Mouse (Mus musculus): ENCODE measurements around the gene Tmem80. TPM values are rescaled to one million over a fixed set of nuclear protein-coding genes. Genes with fewer than 3 reads are reported as not detected.

Gene Tmem80
- polyA plus RNA-seq, 1 experiment: 81.8 TPM

DNA sequence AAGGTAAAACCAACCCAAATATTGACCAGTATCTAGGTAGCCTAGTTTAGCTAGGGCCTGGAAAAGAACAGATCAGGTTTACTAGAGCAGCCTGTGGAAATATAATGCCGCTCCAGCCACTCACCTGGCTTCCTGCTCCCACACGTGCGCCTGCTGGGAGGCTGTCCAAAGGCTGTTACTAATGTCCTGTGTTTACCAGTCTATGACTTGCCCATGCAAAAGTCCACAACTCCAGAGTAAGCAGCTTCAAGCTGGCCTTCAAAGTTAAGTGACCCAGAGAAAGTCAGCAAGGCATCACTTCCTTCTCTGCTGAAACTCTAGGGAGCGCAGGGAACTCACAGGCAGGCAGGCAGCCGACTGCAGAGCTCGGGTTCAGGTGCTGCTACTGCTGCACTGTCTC, 4.5 kb downstream of the Tmem80 start:
- DNase-seq: no peak
- 92% methylated on average over 6 of the region's 6 CpGs for WGBS
- Histone ChIP-seq H3K27me3 (ENCODE audit: control insufficient read depth, insufficient read depth, low read length) (no peaks in the 10 kb centered on the region), H3K4me1 (replicated peaks; ENCODE audit: control insufficient read depth, insufficient read depth, low read length) (peaks cover 1% of the 10 kb centered on the region), H3K36me3 (ENCODE audit: control insufficient read depth, insufficient read depth, low read length) (peaks cover 7% of the 10 kb centered on the region), H3K4me3 (ENCODE audit: control insufficient read depth, insufficient read depth, low read length) (no peak overlapping the region), H3K27ac (ENCODE audit: control insufficient read depth, insufficient read depth, low read length) (no peak overlapping the region)
- TF ChIP-seq CTCF (IDR thresholded peaks at IDR 0.05; ENCODE audit: borderline replicate concordance, control insufficient read depth, extremely low read depth, insufficient read depth, low read length, poor library complexity): no peak
- no peak for TF ChIP-seq POLR2A (IDR thresholded peaks at IDR 0.05; ENCODE audit: control insufficient read depth, extremely low read depth, insufficient read depth, low read length, poor library complexity)

DNA sequence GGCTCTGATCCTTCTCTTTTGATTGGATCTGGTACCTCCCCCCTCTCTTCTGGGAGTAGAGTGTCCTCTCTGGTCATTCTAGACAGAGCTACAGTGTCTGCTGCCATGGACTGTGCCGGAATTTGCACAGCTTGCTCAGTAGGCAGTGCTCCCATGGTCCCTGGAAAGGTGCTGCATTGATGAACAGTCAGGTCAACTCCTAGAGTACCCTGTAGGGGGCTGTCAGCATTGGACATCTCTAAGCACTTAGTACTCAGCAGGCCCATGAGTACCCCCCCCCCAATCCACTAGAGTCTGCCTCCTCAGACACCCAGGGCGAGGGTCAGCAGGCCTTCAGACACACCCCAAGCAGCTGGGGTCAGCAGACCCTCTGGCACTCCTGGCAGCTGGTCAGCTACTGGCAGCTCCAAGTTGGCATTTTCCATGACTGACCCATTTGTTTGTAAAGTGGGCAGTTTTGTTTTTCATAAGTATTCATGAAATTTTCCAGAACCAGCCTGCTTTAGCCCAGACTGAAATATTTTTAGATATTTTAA, 7.6 kb downstream of the Tmem80 start:
- H3K27ac ChIP-seq (ENCODE audit: control insufficient read depth, insufficient read depth, low read length): no peak overlapping the region
- H3K4me1 ChIP-seq (replicated peaks; ENCODE audit: control insufficient read depth, insufficient read depth, low read length): peaks cover 16% of the 10 kb centered on the region
- peaks cover 7% of the 10 kb centered on the region for H3K36me3 ChIP-seq (ENCODE audit: control insufficient read depth, insufficient read depth, low read length)
- H3K4me3 ChIP-seq (ENCODE audit: control insufficient read depth, insufficient read depth, low read length): no peak overlapping the region
- H3K27me3 ChIP-seq (ENCODE audit: control insufficient read depth, insufficient read depth, low read length): no peaks in the 10 kb centered on the region
- DNase-seq: no peak
- TF ChIP-seq POLR2A (IDR thresholded peaks at IDR 0.05; ENCODE audit: control insufficient read depth, extremely low read depth, insufficient read depth, low read length, poor library complexity): no peak
- TF ChIP-seq CTCF (IDR thresholded peaks at IDR 0.05; ENCODE audit: borderline replicate concordance, control insufficient read depth, extremely low read depth, insufficient read depth, low read length, poor library complexity): no peak
- WGBS: 96% methylated on average over 2 of the region's 2 CpGs

DNA sequence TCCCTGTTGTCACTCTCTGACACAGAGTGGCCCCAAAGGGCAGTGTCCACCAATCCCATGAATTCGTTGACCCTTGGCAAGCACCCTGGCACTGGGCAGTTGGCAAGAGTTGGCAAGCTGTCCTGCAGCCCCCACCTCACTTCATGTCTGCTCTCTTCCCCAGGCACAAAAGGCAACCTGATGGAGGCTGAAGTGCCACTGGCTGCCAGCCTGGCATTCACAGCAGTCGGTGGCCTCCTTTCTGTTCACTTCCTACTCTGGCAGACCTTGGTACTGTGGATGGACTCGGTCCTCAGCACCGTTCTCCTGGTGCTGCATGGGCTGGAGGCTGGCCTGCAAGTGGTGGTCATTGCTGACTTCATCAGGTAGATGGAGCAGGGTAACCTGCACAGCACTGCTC, 8.1 kb downstream of the Tmem80 start:
- Histone ChIP-seq H3K27ac (ENCODE audit: control insufficient read depth, insufficient read depth, low read length) (no peak overlapping the region), H3K4me3 (ENCODE audit: control insufficient read depth, insufficient read depth, low read length) (no peak overlapping the region), H3K27me3 (ENCODE audit: control insufficient read depth, insufficient read depth, low read length) (no peaks in the 10 kb centered on the region), H3K4me1 (replicated peaks; ENCODE audit: control insufficient read depth, insufficient read depth, low read length) (peaks cover 16% of the 10 kb centered on the region), H3K36me3 (ENCODE audit: control insufficient read depth, insufficient read depth, low read length) (peaks cover 7% of the 10 kb centered on the region)
- DNase-seq: no peak
- WGBS: 96% methylated on average over 4 of the region's 4 CpGs
- TF ChIP-seq POLR2A (IDR thresholded peaks at IDR 0.05; ENCODE audit: control insufficient read depth, extremely low read depth, insufficient read depth, low read length, poor library complexity): no peak
- TF ChIP-seq CTCF (IDR thresholded peaks at IDR 0.05; ENCODE audit: borderline replicate concordance, control insufficient read depth, extremely low read depth, insufficient read depth, low read length, poor library complexity): no peak

DNA sequence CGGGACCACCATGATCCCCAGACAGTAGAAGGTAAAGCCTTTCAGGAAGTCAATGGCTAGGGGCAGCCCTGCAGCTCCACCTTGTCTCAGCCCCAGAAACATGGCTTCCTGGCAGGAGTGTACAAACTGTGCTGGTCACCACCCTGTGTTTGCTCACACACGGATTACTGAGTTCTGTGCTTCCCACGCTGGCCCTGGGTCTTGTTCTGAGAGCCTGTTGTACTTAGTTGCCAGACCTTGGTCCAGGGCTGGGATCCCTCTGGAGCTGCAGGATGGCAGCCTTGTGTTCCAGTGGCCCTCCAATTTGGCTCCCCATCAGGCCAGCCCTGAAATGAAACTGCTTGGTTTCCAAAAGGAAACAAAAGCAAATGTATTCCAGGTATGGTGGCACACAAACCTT, 8.8 kb downstream of the Tmem80 start:
- Histone ChIP-seq H3K36me3 (ENCODE audit: control insufficient read depth, insufficient read depth, low read length) (peaks cover 7% of the 10 kb centered on the region), H3K27me3 (ENCODE audit: control insufficient read depth, insufficient read depth, low read length) (no peaks in the 10 kb centered on the region), H3K4me1 (replicated peaks; ENCODE audit: control insufficient read depth, insufficient read depth, low read length) (peaks cover 16% of the 10 kb centered on the region), H3K4me3 (ENCODE audit: control insufficient read depth, insufficient read depth, low read length) (no peak overlapping the region), H3K27ac (ENCODE audit: control insufficient read depth, insufficient read depth, low read length) (no peak overlapping the region)
- TF ChIP-seq POLR2A (IDR thresholded peaks at IDR 0.05; ENCODE audit: control insufficient read depth, extremely low read depth, insufficient read depth, low read length, poor library complexity) (no peak), CTCF (IDR thresholded peaks at IDR 0.05; ENCODE audit: borderline replicate concordance, control insufficient read depth, extremely low read depth, insufficient read depth, low read length, poor library complexity) (no peak)
- no peak for DNase-seq
- WGBS: 94% methylated on average over 3 of the region's 3 CpGs

DNA sequence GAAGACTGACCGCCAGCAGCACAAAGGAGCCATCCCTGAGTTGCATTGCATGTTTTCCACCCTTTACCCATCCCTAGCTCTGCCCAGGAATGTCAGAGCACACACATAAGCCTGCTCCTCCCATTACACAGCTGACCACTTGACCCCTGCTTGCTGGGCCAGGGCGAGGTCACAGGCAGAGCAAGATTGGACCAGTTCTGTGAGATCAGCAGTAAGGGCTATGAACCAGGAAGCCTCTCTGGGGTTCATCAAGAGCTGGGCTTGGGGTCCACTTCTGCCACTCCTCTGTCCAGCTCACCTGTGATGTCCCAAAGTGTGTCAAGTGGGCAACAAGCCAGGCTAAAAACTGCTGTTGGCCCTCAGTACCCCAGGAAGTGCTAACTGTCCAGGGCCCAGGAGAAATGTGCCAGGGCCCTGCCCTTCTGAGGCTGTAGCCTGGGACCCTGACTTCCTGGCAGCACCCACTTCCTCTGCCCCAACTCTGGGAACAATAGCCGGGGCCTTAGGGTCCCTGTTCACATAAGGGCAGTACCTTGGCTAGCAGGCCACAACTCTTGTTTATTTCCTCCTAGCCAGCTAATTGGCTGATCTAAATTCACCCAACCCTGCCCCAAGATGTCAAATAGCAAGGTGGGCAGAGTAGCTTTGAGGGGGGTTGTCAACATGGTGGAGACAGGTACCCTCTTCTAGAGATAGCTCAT, 10.3 kb downstream of the Tmem80 start:
- no peak for TF ChIP-seq POLR2A (IDR thresholded peaks at IDR 0.05; ENCODE audit: control insufficient read depth, extremely low read depth, insufficient read depth, low read length, poor library complexity)
- no peak for TF ChIP-seq CTCF (IDR thresholded peaks at IDR 0.05; ENCODE audit: borderline replicate concordance, control insufficient read depth, extremely low read depth, insufficient read depth, low read length, poor library complexity)

DNA sequence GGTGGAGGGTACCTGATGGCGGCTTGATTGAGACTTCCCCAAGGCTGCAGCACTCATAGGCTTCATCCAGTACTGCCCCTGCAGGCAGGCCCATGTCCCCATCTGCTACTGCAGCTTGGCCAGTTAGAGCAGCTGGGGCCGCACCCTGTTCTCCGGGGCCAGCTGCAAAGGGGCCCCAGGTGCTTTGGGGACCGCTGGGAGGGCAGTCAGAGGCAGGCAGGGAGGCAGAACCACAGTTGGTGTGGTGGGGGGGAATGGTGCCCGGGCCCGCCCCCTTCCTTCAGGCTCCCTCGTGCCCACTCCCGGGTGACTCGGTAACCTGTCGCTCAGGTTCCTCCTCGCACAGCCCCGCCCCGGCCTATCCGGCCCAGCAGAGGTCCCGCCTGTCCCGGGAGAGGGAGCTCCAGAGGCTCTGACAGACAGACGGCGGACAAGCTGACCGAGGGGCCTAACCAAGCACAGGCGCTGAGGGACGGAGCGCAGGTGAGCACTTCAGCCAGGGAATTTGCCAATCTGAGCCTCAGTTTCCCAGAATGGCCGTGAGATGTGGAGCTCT, 11.1 kb downstream of the Tmem80 start, which contains the start of gene Eps8l2:
TSS of gene Eps8l2 (plus strand) at position 305 of the 556 bp plus-strand sequence.
- Histone ChIP-seq H3K4me3 (ENCODE audit: control insufficient read depth, insufficient read depth, low read length) (peak within 1 kb of the TSS; percentile 25; the same call in 1 of the 2 replicates), H3K4me1 (replicated peaks; ENCODE audit: control insufficient read depth, insufficient read depth, low read length) (peaks cover 16% of the 10 kb centered on the region), H3K27me3 (ENCODE audit: control insufficient read depth, insufficient read depth, low read length) (no peaks in the 10 kb centered on the region), H3K36me3 (ENCODE audit: control insufficient read depth, insufficient read depth, low read length) (no peaks in the 10 kb centered on the region), H3K27ac (ENCODE audit: control insufficient read depth, insufficient read depth, low read length) (no peak within 1 kb of the TSS)
- DNase-seq: peak; percentile 21
- 12% methylated on average over 23 of the region's 23 CpGs for WGBS
- TF ChIP-seq CTCF (IDR thresholded peaks at IDR 0.05; ENCODE audit: borderline replicate concordance, control insufficient read depth, extremely low read depth, insufficient read depth, low read length, poor library complexity) (no peak), POLR2A (IDR thresholded peaks at IDR 0.05; ENCODE audit: control insufficient read depth, extremely low read depth, insufficient read depth, low read length, poor library complexity) (no peak)

More for the DNA sequence above, 10.3 kb downstream of the Tmem80 start:
- H3K4me1 ChIP-seq (replicated peaks; ENCODE audit: control insufficient read depth, insufficient read depth, low read length): peaks cover 16% of the 10 kb centered on the region
- no peaks in the 10 kb centered on the region for H3K27me3 ChIP-seq (ENCODE audit: control insufficient read depth, insufficient read depth, low read length)
- no peak for DNase-seq
- 67% methylated on average over 3 of the region's 3 CpGs for WGBS
- H3K27ac ChIP-seq (ENCODE audit: control insufficient read depth, insufficient read depth, low read length): no peak overlapping the region
- H3K4me3 ChIP-seq (ENCODE audit: control insufficient read depth, insufficient read depth, low read length): no peak overlapping the region
- H3K36me3 ChIP-seq (ENCODE audit: control insufficient read depth, insufficient read depth, low read length): peaks cover 5% of the 10 kb centered on the region
